Comparison of ENCODE assay signal across 8 mouse cellular contexts in the genomic region with DNA sequence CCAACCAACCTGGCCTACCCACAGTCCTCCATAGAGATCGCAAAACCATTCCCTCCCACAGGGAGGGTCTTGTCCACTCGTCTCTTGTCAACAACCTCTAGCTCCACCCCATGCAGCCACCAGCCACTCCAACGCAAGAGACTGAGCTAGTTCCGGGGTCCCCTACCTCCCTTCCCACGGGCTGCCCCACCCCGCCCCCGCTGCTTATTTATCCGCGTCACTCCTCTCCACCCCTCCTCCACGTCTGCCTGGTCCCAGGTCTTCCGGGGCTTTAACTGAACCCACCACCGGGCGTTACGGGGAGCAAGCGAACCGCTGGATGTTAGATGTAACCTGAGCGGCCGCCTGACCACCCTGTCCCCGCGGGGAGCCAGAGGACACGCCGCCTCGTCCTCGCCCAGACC. TPM values are rescaled to one million over a fixed set of nuclear protein-coding genes. Genes with fewer than 3 reads are reported as not detected.
DNase-seq lines count a peak whose midpoint lies in the region; ATAC-seq and TF ChIP-seq lines count a peak whose summit lies in the region.

No protein-coding gene starts in this region.

- in situ Hi-C loops in ES-E14 (cut with MboI; ENCODE audit: low sequenced_read_pairs in 2 of 2, unreplicated experiment in 2 of 2): no loop called here

- peak overlapping the region; percentile 68 for H3K4me2 ChIP-seq in forebrain, embryonic 13.5 days
- peak overlapping the region; percentile 72 for H3K4me2 ChIP-seq in neural tube, embryonic 14.5 days (ENCODE audit: low read depth, low read length)

- no peaks in the 10 kb centered on the region for H3K9me3 ChIP-seq in ES-E14 (ENCODE audit: control insufficient read depth, insufficient read depth, low read depth, low read length)
- no peaks in the 10 kb centered on the region for H3K9me3 ChIP-seq in forebrain, embryonic 13.5 days (replicated peaks)
- H3K9me3 ChIP-seq in neural tube, embryonic 14.5 days (ENCODE audit: control insufficient read depth, low read length): no peaks in the 10 kb centered on the region

- no peak for TF ChIP-seq POLR2A in testis, adult 2 months (IDR thresholded peaks at IDR 0.05; ENCODE audit: control insufficient read depth, low read depth, low read length)

- peak; percentile 75 for DNase-seq in ES-E14 (ENCODE audit: low read depth, low spot score)
- peak; percentile 93 for DNase-seq in heart, postnatal 10 days
- peak; percentile 95 to 97 for DNase-seq in kidney, postnatal 4 days
- peak; percentile 94 to 97 for DNase-seq in lung, adult 18-20 months

- H3K27ac ChIP-seq in ES-E14 (ENCODE audit: insufficient read depth, low read depth, low read length, poor library complexity, severe bottlenecking): peak overlapping the region; percentile 81; the same call in 1 of the 2 replicates
- H3K27ac ChIP-seq in forebrain, embryonic 13.5 days: peak overlapping the region; percentile 97
- peak overlapping the region; percentile 99 for H3K27ac ChIP-seq in neural tube, embryonic 14.5 days (ENCODE audit: low read depth, low read length)
- peak overlapping the region; percentile 96 for H3K27ac ChIP-seq in testis, adult 2 months (ENCODE audit: control insufficient read depth, insufficient read depth, low read depth, low read length)

- H3K36me3 ChIP-seq in ES-E14 (ENCODE audit: control insufficient read depth, insufficient read depth, low read length, poor library complexity, severe bottlenecking): peaks cover 34% of the 10 kb centered on the region
- H3K36me3 ChIP-seq in forebrain, embryonic 13.5 days (ENCODE audit: poor library complexity, severe bottlenecking): peaks cover 29% of the 10 kb centered on the region
- peaks cover 23% of the 10 kb centered on the region for H3K36me3 ChIP-seq in neural tube, embryonic 14.5 days (ENCODE audit: control insufficient read depth, insufficient read depth, low read length)
- peaks cover 4% of the 10 kb centered on the region for H3K36me3 ChIP-seq in testis, adult 2 months (ENCODE audit: control insufficient read depth, insufficient read depth, low read length)

- peak overlapping the region; percentile 90 to 92 for H3K4me3 ChIP-seq in ES-E14 (ENCODE audit: insufficient read depth in 1 of 2, low read depth in 1 of 2, low read length in 2 of 2, poor library complexity in 1 of 2, severe bottlenecking in 1 of 2)
- peak overlapping the region; percentile 93 for H3K4me3 ChIP-seq in forebrain, embryonic 13.5 days
- H3K4me3 ChIP-seq in neural tube, embryonic 14.5 days (ENCODE audit: low read depth, low read length): peak overlapping the region; percentile 95
- H3K4me3 ChIP-seq in testis, adult 2 months (ENCODE audit: control insufficient read depth, low read depth, low read length): peak overlapping the region; percentile 95

- ATAC-seq in cerebellum, adult (ENCODE audit: insufficient number of reproducible peaks, low FRiP score, low TSS enrichment): peak; percentile 96
- ATAC-seq in forebrain, embryonic 13.5 days: peak; percentile 97
- ATAC-seq in neural tube, embryonic 14.5 days (ENCODE audit: low read depth): peak; percentile 93

- no peaks in the 10 kb centered on the region for H3K27me3 ChIP-seq in forebrain, embryonic 13.5 days
- no peaks in the 10 kb centered on the region for H3K27me3 ChIP-seq in neural tube, embryonic 14.5 days (ENCODE audit: control insufficient read depth, insufficient read depth, low read length)
- H3K27me3 ChIP-seq in testis, adult 2 months (ENCODE audit: control insufficient read depth, insufficient read depth, low read length): no peaks in the 10 kb centered on the region

- under 1% methylated on average over 24 of the region's 24 CpGs for WGBS in forebrain, embryonic 13.5 days
- WGBS in neural tube, embryonic 14.5 days: 0% methylated on average over 20 of the region's 24 CpGs

- peaks cover 5 to 23% of the 10 kb centered on the region in 2 experiments; a peak in 2 of 4 replicates for H3K4me1 ChIP-seq in ES-E14 (ENCODE audit: control insufficient read depth in 2 of 2, insufficient read depth in 2 of 2, low read length in 2 of 2, poor library complexity in 1 of 2)
- H3K4me1 ChIP-seq in forebrain, embryonic 13.5 days: peaks cover 20% of the 10 kb centered on the region
- peaks cover 8% of the 10 kb centered on the region for H3K4me1 ChIP-seq in neural tube, embryonic 14.5 days (ENCODE audit: control insufficient read depth, insufficient read depth, low read length)
- H3K4me1 ChIP-seq in testis, adult 2 months (ENCODE audit: control insufficient read depth, insufficient read depth, low read length): peaks cover 2% of the 10 kb centered on the region; the same call in 1 of the 2 replicates

- intact Hi-C loops in heart, postnatal 10 days (cut with DNase I): no loop called here

- TF ChIP-seq CTCF in testis, adult 2 months (IDR thresholded peaks at IDR 0.05; ENCODE audit: control insufficient read depth, insufficient read depth, insufficient replicate concordance, low read depth, low read length): no peak

- H3K9ac ChIP-seq in ES-E14 (ENCODE audit: insufficient read depth, low read depth, low read length, poor library complexity, severe bottlenecking): peak overlapping the region; percentile 86
- H3K9ac ChIP-seq in forebrain, embryonic 13.5 days: peak overlapping the region; percentile 91
- H3K9ac ChIP-seq in neural tube, embryonic 14.5 days (replicated peaks; ENCODE audit: low read depth, low read length): peak overlapping the region; percentile 97

TF ChIP-seq in ES-E14, 5 proteins besides CTCF, POLR2A, EP300 and RAD21:
- no peak for TF ChIP-seq HCFC1 (IDR thresholded peaks at IDR 0.05; ENCODE audit: borderline replicate concordance, insufficient read depth, low read length)
- no peak for TF ChIP-seq MAFK (IDR thresholded peaks at IDR 0.05; ENCODE audit: insufficient read depth, low read depth, low read length)
- TF ChIP-seq ZNF384 (IDR thresholded peaks at IDR 0.05; ENCODE audit: low read depth, low read length): no peak
- TF ChIP-seq ZC3H11A (IDR thresholded peaks at IDR 0.05; ENCODE audit: borderline replicate concordance, low read depth, low read length): no peak
- TF ChIP-seq CHD2 (IDR thresholded peaks at IDR 0.05; ENCODE audit: low read depth, low read length): no peak

RNA-seq across cellular contexts. Expression of a gene that starts 0.5 kb away (rescaled TPM):
- total RNA-seq in ES-E14 (2012; rRNA removed): 140 and 234 TPM in 2 replicates
- 194 and 210 TPM in 2 replicates for polyA plus RNA-seq in forebrain, embryonic 13.5 days (2015; fragmentation: Nextera tagmentation; extraction: Ambion mirVana)
- total RNA-seq in heart, postnatal 10 days (2021): 100 to 1,000 TPM; 239 to 247 TPM
- polyA plus RNA-seq in neural tube, embryonic 14.5 days (2014; fragmentation: Nextera tagmentation; extraction: Ambion mirVana): 377 and 383 TPM in 2 replicates
- polyA plus RNA-seq in testis, adult 2 months (2012; rRNA removed): 43.2 and 46.7 TPM in 2 replicates

RNA-seq across cellular contexts. Expression of a gene that starts 0.6 kb away (rescaled TPM):
- 22.6 and 28.1 TPM in 2 replicates for total RNA-seq in ES-E14 (2012; rRNA removed)
- polyA plus RNA-seq in forebrain, embryonic 13.5 days (2015; fragmentation: Nextera tagmentation; extraction: Ambion mirVana): 10.1 and 12.9 TPM in 2 replicates
- 100 to 1,000 TPM; 122 to 127 TPM for total RNA-seq in heart, postnatal 10 days (2021)
- polyA plus RNA-seq in neural tube, embryonic 14.5 days (2014; fragmentation: Nextera tagmentation; extraction: Ambion mirVana): 52.0 and 53.6 TPM in 2 replicates
- polyA plus RNA-seq in testis, adult 2 months (2012; rRNA removed): 19.5 and 20.8 TPM in 2 replicates

RNA-seq across cellular contexts. Expression of a gene that starts 28.3 kb away (rescaled TPM):
- total RNA-seq in ES-E14 (2012; rRNA removed): 1.9 and 2.3 TPM in 2 replicates
- 1.1 and 1.2 TPM in 2 replicates for polyA plus RNA-seq in forebrain, embryonic 13.5 days (2015; fragmentation: Nextera tagmentation; extraction: Ambion mirVana)
- total RNA-seq in heart, postnatal 10 days (2021): 1 to 10 TPM; 5.0 to 5.9 TPM
- polyA plus RNA-seq in neural tube, embryonic 14.5 days (2014; fragmentation: Nextera tagmentation; extraction: Ambion mirVana): 1.3 and 3.3 TPM in 2 replicates
- 11.0 and 15.5 TPM in 2 replicates for polyA plus RNA-seq in testis, adult 2 months (2012; rRNA removed)

RNA-seq across cellular contexts. Expression of a gene that starts 35.9 kb away (rescaled TPM):
- 13.0 and 14.6 TPM in 2 replicates for total RNA-seq in ES-E14 (2012; rRNA removed)
- 24.0 and 26.9 TPM in 2 replicates for polyA plus RNA-seq in forebrain, embryonic 13.5 days (2015; fragmentation: Nextera tagmentation; extraction: Ambion mirVana)
- total RNA-seq in heart, postnatal 10 days (2021): 1 to 10 TPM; 6.0 TPM
- 38.1 and 48.3 TPM in 2 replicates for polyA plus RNA-seq in neural tube, embryonic 14.5 days (2014; fragmentation: Nextera tagmentation; extraction: Ambion mirVana)
- polyA plus RNA-seq in testis, adult 2 months (2012; rRNA removed): 30.4 and 39.1 TPM in 2 replicates

Comparison
In these comparisons a context has a peak if more than half of its experiments do, and no peak if none do; other contexts are left out.
1. Peak in every context shown above with its lines: DNase-seq, ATAC-seq, H3K4me3 ChIP-seq and H3K27ac ChIP-seq.